Mouse (Mus musculus): ENCODE measurements around the gene Gm21988. TPM values are rescaled to one million over a fixed set of nuclear protein-coding genes. Genes with fewer than 3 reads are reported as not detected.

Gm21988 gene
- 13.1 and 15.1 TPM in 2 replicates for polyA plus RNA-seq (2021; fragmentation: Nextera tagmentation)
- long read RNA-seq, experiment 1, partial matches to known transcripts = 3 of 14 reads
- long read RNA-seq, experiment 1, other reads (novel, unspliced or antisense) = 10 of 14 reads
- long read RNA-seq, experiment 2, partial matches to known transcripts = 27 of 34 reads
- long read RNA-seq, experiment 2, other reads (novel, unspliced or antisense) = 7 of 34 reads

GRCm38 (mm10) chr11:70239541-70240279, at the start of gene Gm21988, which contains the start of gene Rnasek:
Gene Gm21988 (minus strand): TSS chr11:70239830.
Gene Rnasek (minus strand): TSS chr11:70239842.

GRCm38 (mm10) chr11:70254931-70255531, 15.4 kb upstream of the Gm21988 start, which contains the start of gene Alox12:
Gene Alox12 (minus strand): TSS chr11:70255353.

GRCm38 (mm10) chr11:70237457-70238167, 2.0 kb downstream of the Gm21988 start, which contains the start of gene 0610010K14Rik:
Gene 0610010K14Rik (minus strand): TSS chr11:70237914.

GRCm38 (mm10) chr11:70229260-70230010, 10.2 kb downstream of the Gm21988 start, which contains the start of gene Bcl6b:
Gene Bcl6b (minus strand): TSS chr11:70229798.

GRCm38 (mm10) chr11:70220731-70221602, 18.7 kb downstream of the Gm21988 start, which contains the start of gene Slc16a13:
Gene Slc16a13 (minus strand): TSS chr11:70221064.

GRCm38 (mm10) chr11:70212423-70212822, 27.2 kb downstream of the Gm21988 start, which contains the start of gene Slc16a11:
Gene Slc16a11 (plus strand): TSS chr11:70212752.

Other genes starting within 250 kb of the Gm21988 start
- 291 and 457 TPM in 2 replicates for gene Gabarap, start 248.7 kb downstream of the Gm21988 start, polyA plus RNA-seq (2021; fragmentation: Nextera tagmentation)
- gene Phf23, start 244.1 kb downstream of the Gm21988 start, polyA plus RNA-seq (2021; fragmentation: Nextera tagmentation) = 9.2 and 18.6 TPM in 2 replicates
- 1.6 and 4.0 TPM in 2 replicates for gene Dvl2, start 239.2 kb downstream of the Gm21988 start, polyA plus RNA-seq (2021; fragmentation: Nextera tagmentation)
- gene Acadvl, start 224.4 kb downstream of the Gm21988 start, polyA plus RNA-seq (2021; fragmentation: Nextera tagmentation) = 40.5 and 55.2 TPM in 2 replicates
- gene Dlg4, start 222.9 kb downstream of the Gm21988 start, polyA plus RNA-seq (2021; fragmentation: Nextera tagmentation) = 50.8 and 69.9 TPM in 2 replicates
- 3.1 and 3.3 TPM in 2 replicates for gene Asgr1, start 185.7 kb downstream of the Gm21988 start, polyA plus RNA-seq (2021; fragmentation: Nextera tagmentation)
- not detected in 2 replicates for gene Asgr2, start 147.2 kb downstream of the Gm21988 start, polyA plus RNA-seq (2021; fragmentation: Nextera tagmentation)
- 0.83 and 1.4 TPM in 2 replicates for gene Mgl2, start 109.5 kb downstream of the Gm21988 start, polyA plus RNA-seq (2021; fragmentation: Nextera tagmentation)
- 1.9 and 2.1 TPM in 2 replicates for gene Clec10a, start 83.6 kb downstream of the Gm21988 start, polyA plus RNA-seq (2021; fragmentation: Nextera tagmentation)
- 5.1 and 9.8 TPM in 2 replicates for gene Slc16a11, start 27.1 kb downstream of the Gm21988 start, polyA plus RNA-seq (2021; fragmentation: Nextera tagmentation)
- 1.9 and 2.8 TPM in 2 replicates for gene Slc16a13, start 18.8 kb downstream of the Gm21988 start, polyA plus RNA-seq (2021; fragmentation: Nextera tagmentation)
- 0.37 and 0.53 TPM in 2 replicates for gene Bcl6b, start 10.0 kb downstream of the Gm21988 start, polyA plus RNA-seq (2021; fragmentation: Nextera tagmentation)
- gene 0610010K14Rik, start 1.9 kb downstream of the Gm21988 start, polyA plus RNA-seq (2021; fragmentation: Nextera tagmentation) = 64.6 and 93.6 TPM in 2 replicates
- gene Rnasek, start within 50 bp of the Gm21988 start, polyA plus RNA-seq (2021; fragmentation: Nextera tagmentation) = 793 and 899 TPM in 2 replicates
- gene Alox12, start 15.5 kb upstream of the Gm21988 start, polyA plus RNA-seq (2021; fragmentation: Nextera tagmentation) = 0.22 and 0.38 TPM in 2 replicates
- gene Alox12e, start 82.8 kb upstream of the Gm21988 start, polyA plus RNA-seq (2021; fragmentation: Nextera tagmentation) = 0.14 and 0.26 TPM in 2 replicates
- gene Alox15, start 112.2 kb upstream of the Gm21988 start, polyA plus RNA-seq (2021; fragmentation: Nextera tagmentation) = not detected in 2 replicates
- gene Pelp1, start 170.2 kb upstream of the Gm21988 start, polyA plus RNA-seq (2021; fragmentation: Nextera tagmentation) = 4.6 and 12.1 TPM in 2 replicates
- 4.4 and 10.5 TPM in 2 replicates for gene Arrb2, start 192.8 kb upstream of the Gm21988 start, polyA plus RNA-seq (2021; fragmentation: Nextera tagmentation)
- gene Med11, start 212.1 kb upstream of the Gm21988 start, polyA plus RNA-seq (2021; fragmentation: Nextera tagmentation) = 17.4 and 19.0 TPM in 2 replicates
- 0.15 TPM in 1 of 2 replicates, not detected in the other for gene Zmynd15, start 219.6 kb upstream of the Gm21988 start, polyA plus RNA-seq (2021; fragmentation: Nextera tagmentation)
- gene Cxcl16, start 220.2 kb upstream of the Gm21988 start, polyA plus RNA-seq (2021; fragmentation: Nextera tagmentation) = 2.2 and 3.3 TPM in 2 replicates

Data from left cerebral cortex, adult 6 months (tissue).